Mouse (Mus musculus) fat pad, adult 2 months (tissue): ENCODE measurements around the gene Foxd3.

Source experiments
- DNase-seq: peaks from one replicate; pipeline ENCODE4 v3.0.0-alpha.2; 2011; ENCODE audit warnings: low read depth, low spot score; ENCODE audit errors: extremely low read depth

The Foxd3 gene

GRCm38 (mm10) chr4:99656605-99657429 is 718 bp downstream of the Foxd3 start:
- no peak for DNase-seq

GRCm38 (mm10) chr4:99657430-99657820 is 1.3 kb downstream of the Foxd3 start:
- DNase-seq: no peak

- DNase-seq: no peak
These were observed 1.9 kb downstream of the Foxd3 start for GRCm38 (mm10) chr4:99657831-99658470.

- no peak for DNase-seq
These were observed 2.8 kb downstream of the Foxd3 start for GRCm38 (mm10) chr4:99658881-99659280.

- no peak for DNase-seq
These were observed 3.4 kb downstream of the Foxd3 start for GRCm38 (mm10) chr4:99659361-99660072.

- DNase-seq: no peak
These were observed 4.0 kb downstream of the Foxd3 start for GRCm38 (mm10) chr4:99660073-99660611.

GRCm38 (mm10) chr4:99660981-99661380 is 4.9 kb downstream of the Foxd3 start:
- DNase-seq: no peak

GRCm38 (mm10) chr4:99661956-99662355 is 5.9 kb downstream of the Foxd3 start:
- no peak for DNase-seq

- DNase-seq: no peak
These were observed 6.3 kb downstream of the Foxd3 start for GRCm38 (mm10) chr4:99662431-99662830.

- no peak for DNase-seq
These were observed 6.9 kb downstream of the Foxd3 start for GRCm38 (mm10) chr4:99662841-99663567.

GRCm38 (mm10) chr4:99663710-99664109 is 7.6 kb downstream of the Foxd3 start:
- DNase-seq: no peak

- no peak for DNase-seq
These were observed 14.2 kb downstream of the Foxd3 start for GRCm38 (mm10) chr4:99670203-99670851.

GRCm38 (mm10) chr4:99675191-99675590 is 19.1 kb downstream of the Foxd3 start:
- DNase-seq: no peak

GRCm38 (mm10) chr4:99683941-99684340 is 27.8 kb downstream of the Foxd3 start:
- DNase-seq: no peak

GRCm38 (mm10) chr4:99686308-99686707 is 30.2 kb downstream of the Foxd3 start:
- no peak for DNase-seq
